Mouse (Mus musculus): ENCODE results near the gene Glce. TPM values are rescaled to one million over a fixed set of nuclear protein-coding genes. Genes with fewer than 3 reads are reported as not detected.
A peak's percentile ranks its signal among the peaks of the same experiment; 100 is the strongest.

Glce gene
- 16.0 and 18.5 TPM in 2 replicates for polyA plus RNA-seq (2014; fragmentation: Nextera tagmentation; extraction: Ambion mirVana)

DNA sequence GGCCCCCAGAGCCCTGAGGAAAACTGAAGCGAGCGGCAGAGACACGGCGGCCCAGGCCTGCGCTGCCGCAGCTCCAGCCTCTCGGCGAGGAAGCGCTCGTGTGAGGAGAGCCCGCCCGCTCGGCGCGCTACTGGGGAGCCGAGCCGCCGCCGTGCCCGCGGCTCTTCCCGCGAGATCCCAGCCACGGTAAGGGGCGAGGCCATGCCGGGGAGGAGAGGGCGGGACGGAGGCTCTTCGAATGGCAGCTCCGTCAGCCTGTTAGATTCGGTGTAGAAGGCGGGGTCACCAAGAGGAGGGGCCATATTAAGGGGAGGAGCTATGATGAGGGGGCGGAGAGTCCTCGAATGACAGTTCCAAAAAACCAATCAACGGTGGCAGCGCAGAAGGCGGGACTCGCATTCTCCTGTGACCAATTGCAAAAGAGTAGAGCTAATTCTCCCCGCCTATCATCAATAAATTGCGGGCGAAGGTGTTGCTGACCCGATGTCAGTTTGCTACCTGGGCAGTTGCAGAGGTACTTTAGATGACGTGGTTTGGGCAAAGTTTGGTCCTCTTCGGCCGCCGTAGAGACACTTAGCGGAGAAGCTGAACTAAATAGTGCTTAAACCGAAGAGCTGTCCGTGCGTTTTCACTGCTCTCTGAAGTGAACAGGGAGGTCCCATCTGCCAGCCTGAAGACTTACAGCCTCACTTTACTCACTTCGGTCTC is at the start of gene Glce:
TSS of gene Glce (minus strand) at position 148 of the 708 bp plus-strand sequence.
- Histone ChIP-seq H3K4me1 (ENCODE audit: control insufficient read depth, insufficient read depth, low read length) (peaks cover 13% of the 10 kb centered on the region), H3K4me3 (ENCODE audit: low read depth, low read length) (peak within 1 kb of the TSS; percentile 71), H3K27me3 (replicated peaks; ENCODE audit: control insufficient read depth, insufficient read depth, low read length) (no peaks in the 10 kb centered on the region), H3K9me3 (replicated peaks; ENCODE audit: control insufficient read depth, low read length) (no peaks in the 10 kb centered on the region), H3K27ac (ENCODE audit: low read depth, low read length) (peak within 1 kb of the TSS; percentile 89), H3K36me3 (ENCODE audit: control insufficient read depth, insufficient read depth, low read length) (no peaks in the 10 kb centered on the region), H3K9ac (ENCODE audit: low read length) (peak within 1 kb of the TSS; percentile 86), H3K4me2 (ENCODE audit: low read length) (peak within 1 kb of the TSS; percentile 69)
- WGBS, result under 1% methylated on average over 51 of the region's 51 CpGs
- DNase-seq (ENCODE audit: low spot score) (peak; percentile 98), ATAC-seq (peak; percentile 100)

DNA sequence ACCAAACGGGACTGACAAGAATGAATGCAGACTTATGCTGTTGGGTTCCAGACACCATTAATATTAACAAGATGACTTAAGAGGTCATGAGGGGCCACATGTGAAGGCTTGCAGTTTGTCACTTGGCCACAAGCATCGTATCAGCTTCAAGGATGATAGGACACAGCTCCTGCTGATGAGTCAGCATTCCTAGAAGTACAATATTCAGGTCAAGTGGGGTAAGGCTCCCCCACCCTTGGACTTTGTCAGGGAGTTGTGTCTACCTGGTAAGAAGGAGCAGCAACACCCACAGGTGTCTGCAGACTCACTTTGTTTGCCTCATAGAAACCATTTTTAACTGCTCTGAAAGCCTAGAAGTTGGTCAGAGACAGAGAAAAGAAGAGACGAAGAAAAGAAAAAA is 49.8 kb upstream of the Glce start:
- no peaks in the 10 kb centered on the region for H3K9me3 ChIP-seq (replicated peaks; ENCODE audit: control insufficient read depth, low read length)
- H3K27me3 ChIP-seq (replicated peaks; ENCODE audit: control insufficient read depth, insufficient read depth, low read length), result no peaks in the 10 kb centered on the region
- no peak overlapping the region for H3K27ac ChIP-seq (ENCODE audit: low read depth, low read length)
- no peaks in the 10 kb centered on the region for H3K36me3 ChIP-seq (ENCODE audit: control insufficient read depth, insufficient read depth, low read length)
- no peak for ATAC-seq
- H3K9ac ChIP-seq (ENCODE audit: low read length), result no peak overlapping the region
- WGBS, result 92% methylated on average over 3 of the region's 3 CpGs
- H3K4me3 ChIP-seq (ENCODE audit: low read depth, low read length), result no peak overlapping the region
- DNase-seq (ENCODE audit: low spot score), result no peak
- H3K4me1 ChIP-seq (ENCODE audit: control insufficient read depth, insufficient read depth, low read length), result 0 out of 2 replicates have a peak, but pooled peaks cover 3% of the 10 kb centered on the region
- H3K4me2 ChIP-seq (ENCODE audit: low read length), result no peak overlapping the region

DNA sequence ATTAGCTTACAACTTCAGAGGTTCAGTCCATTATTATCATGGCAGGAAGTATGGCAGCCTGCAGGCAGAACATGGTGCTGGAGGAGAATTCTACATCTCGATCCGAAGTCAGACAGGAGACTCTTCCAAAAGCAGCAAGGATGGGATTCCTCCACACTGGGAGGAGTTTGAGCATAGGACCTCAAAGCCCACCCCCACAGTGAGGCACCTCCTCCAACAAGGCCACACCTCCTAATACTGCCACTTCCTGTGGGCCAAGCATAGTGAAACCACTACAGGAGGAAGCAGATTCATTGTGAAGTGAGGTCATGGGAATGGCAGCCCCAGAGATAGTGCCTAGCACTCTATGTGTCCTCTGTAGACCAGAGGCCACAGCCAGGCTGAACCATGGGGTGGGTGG is 48.5 kb upstream of the Glce start:
- no peak for ATAC-seq
- no peak overlapping the region for H3K4me3 ChIP-seq (ENCODE audit: low read depth, low read length)
- H3K9me3 ChIP-seq (replicated peaks; ENCODE audit: control insufficient read depth, low read length), result no peaks in the 10 kb centered on the region
- no peak overlapping the region for H3K27ac ChIP-seq (ENCODE audit: low read depth, low read length)
- H3K9ac ChIP-seq (ENCODE audit: low read length), result no peak overlapping the region
- H3K36me3 ChIP-seq (ENCODE audit: control insufficient read depth, insufficient read depth, low read length), result no peaks in the 10 kb centered on the region
- DNase-seq (ENCODE audit: low spot score), result no peak
- H3K4me2 ChIP-seq (ENCODE audit: low read length), result no peak overlapping the region
- no peaks in the 10 kb centered on the region for H3K27me3 ChIP-seq (replicated peaks; ENCODE audit: control insufficient read depth, insufficient read depth, low read length)
- WGBS, result 88% methylated on average over 2 of the region's 2 CpGs
- H3K4me1 ChIP-seq (ENCODE audit: control insufficient read depth, insufficient read depth, low read length), result peaks cover 6% of the 10 kb centered on the region; the same call in 1 of the 2 replicates

- Histone ChIP-seq H3K27me3 (replicated peaks; ENCODE audit: control insufficient read depth, insufficient read depth, low read length) (no peaks in the 10 kb centered on the region), H3K4me3 (ENCODE audit: low read depth, low read length) (no peak overlapping the region), H3K9me3 (replicated peaks; ENCODE audit: control insufficient read depth, low read length) (no peaks in the 10 kb centered on the region), H3K9ac (ENCODE audit: low read length) (no peak overlapping the region), H3K36me3 (ENCODE audit: control insufficient read depth, insufficient read depth, low read length) (no peaks in the 10 kb centered on the region), H3K4me2 (ENCODE audit: low read length) (no peak overlapping the region), H3K27ac (ENCODE audit: low read depth, low read length) (no peak overlapping the region), H3K4me1 (ENCODE audit: control insufficient read depth, insufficient read depth, low read length) (peaks cover 8% of the 10 kb centered on the region; the same call in 1 of the 2 replicates)
- WGBS, result 58% methylated on average over 5 of the region's 5 CpGs
- ATAC-seq, result no peak
- DNase-seq (ENCODE audit: low spot score), result no peak
Measured at GRCm38 (mm10) chr9:62166621-62167020, 44.2 kb upstream of the Glce start.

DNA sequence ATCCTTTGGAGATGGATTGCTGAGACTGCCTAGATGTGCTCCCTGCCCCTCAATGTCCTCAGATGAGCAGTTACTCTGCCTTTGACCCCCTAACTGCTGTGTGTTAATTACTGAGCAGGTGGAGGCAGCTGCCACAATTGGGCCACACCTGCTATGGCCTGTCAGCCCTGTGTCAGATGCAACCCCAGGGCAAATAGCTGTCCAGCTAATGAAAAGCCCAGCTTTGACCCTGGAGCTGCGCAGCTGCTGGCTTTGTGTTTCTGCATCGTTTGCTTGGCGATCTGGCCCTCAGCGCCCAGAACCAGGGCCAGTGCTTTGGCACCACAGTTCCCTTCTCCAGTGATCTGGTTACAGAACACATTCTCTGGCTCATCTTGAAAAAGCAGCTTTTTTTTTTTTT is 43.7 kb upstream of the Glce start:
- Histone ChIP-seq H3K27ac (ENCODE audit: low read depth, low read length) (no peak overlapping the region), H3K4me2 (ENCODE audit: low read length) (no peak overlapping the region), H3K36me3 (ENCODE audit: control insufficient read depth, insufficient read depth, low read length) (no peaks in the 10 kb centered on the region), H3K9ac (ENCODE audit: low read length) (peak overlapping the region; percentile 29; the same call in 1 of the 2 replicates), H3K27me3 (replicated peaks; ENCODE audit: control insufficient read depth, insufficient read depth, low read length) (no peaks in the 10 kb centered on the region), H3K4me1 (ENCODE audit: control insufficient read depth, insufficient read depth, low read length) (peaks cover 8% of the 10 kb centered on the region; the same call in 1 of the 2 replicates), H3K9me3 (replicated peaks; ENCODE audit: control insufficient read depth, low read length) (no peaks in the 10 kb centered on the region), H3K4me3 (ENCODE audit: low read depth, low read length) (no peak overlapping the region)
- no peak for DNase-seq (ENCODE audit: low spot score)
- ATAC-seq, result no peak
- 19% methylated on average over 4 of the region's 4 CpGs for WGBS

DNA sequence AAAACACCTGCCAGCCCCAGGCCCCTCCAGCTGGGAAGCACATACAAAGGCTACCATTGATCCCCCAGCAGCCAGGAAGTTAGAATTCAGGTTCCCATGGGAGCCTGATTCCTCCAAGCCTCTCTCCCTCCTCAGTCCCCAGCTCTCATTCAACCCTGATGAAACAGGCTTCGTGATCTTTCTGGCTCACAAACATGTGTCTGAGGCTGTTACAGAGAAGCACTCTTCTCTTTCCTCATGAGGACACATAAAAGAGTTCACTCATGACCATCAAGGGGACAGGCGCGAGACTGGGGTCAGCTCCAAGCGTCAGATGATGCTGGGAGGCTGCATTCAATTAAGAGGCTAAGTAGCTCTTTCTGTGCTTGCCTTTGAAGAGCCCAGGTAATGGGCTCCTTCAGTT is 40.4 kb upstream of the Glce start:
- DNase-seq (ENCODE audit: low spot score), result peak; percentile 16
- no peak for ATAC-seq
- H3K27ac ChIP-seq (ENCODE audit: low read depth, low read length), result no peak overlapping the region

DNA sequence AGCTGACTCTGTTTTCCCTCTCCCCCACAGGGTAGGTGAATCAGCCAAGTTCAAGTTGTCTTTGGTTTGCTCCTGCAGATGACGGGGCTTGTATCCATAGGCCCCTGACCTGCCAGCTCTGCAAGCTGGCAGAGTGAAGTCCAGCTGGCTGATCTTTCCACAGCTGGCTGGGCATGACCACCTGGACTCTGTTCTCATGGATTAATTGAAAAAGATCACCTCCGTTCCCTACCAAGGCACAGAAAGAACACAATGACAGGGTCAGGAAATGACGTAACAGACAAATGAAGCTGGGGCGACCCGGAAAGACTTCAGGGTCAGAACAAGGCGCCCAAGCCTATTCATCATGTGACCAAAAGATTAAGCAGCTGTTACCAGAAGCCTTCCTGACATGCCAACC is 38.3 kb upstream of the Glce start:
- H3K9me3 ChIP-seq (replicated peaks; ENCODE audit: control insufficient read depth, low read length), result no peaks in the 10 kb centered on the region
- no peaks in the 10 kb centered on the region for H3K27me3 ChIP-seq (replicated peaks; ENCODE audit: control insufficient read depth, insufficient read depth, low read length)
- H3K9ac ChIP-seq (ENCODE audit: low read length), result no peak overlapping the region
- H3K4me1 ChIP-seq (ENCODE audit: control insufficient read depth, insufficient read depth, low read length), result 0 out of 2 replicates have a peak, but pooled peaks cover 2% of the 10 kb centered on the region
- no peak for DNase-seq (ENCODE audit: low spot score)
- H3K36me3 ChIP-seq (ENCODE audit: control insufficient read depth, insufficient read depth, low read length), result no peaks in the 10 kb centered on the region
- H3K4me2 ChIP-seq (ENCODE audit: low read length), result no peak overlapping the region
- no peak overlapping the region for H3K27ac ChIP-seq (ENCODE audit: low read depth, low read length)
- no peak overlapping the region for H3K4me3 ChIP-seq (ENCODE audit: low read depth, low read length)
- WGBS, result 89% methylated on average over 6 of the region's 6 CpGs
- ATAC-seq, result no peak

More for the DNA sequence above, 40.4 kb upstream of the Glce start:
- no peak overlapping the region for H3K4me2 ChIP-seq (ENCODE audit: low read length)
- WGBS, result 24% methylated on average over 4 of the region's 4 CpGs
- no peak overlapping the region for H3K9ac ChIP-seq (ENCODE audit: low read length)
- peaks cover 5% of the 10 kb centered on the region; the same call in 1 of the 2 replicates for H3K4me1 ChIP-seq (ENCODE audit: control insufficient read depth, insufficient read depth, low read length)
- H3K4me3 ChIP-seq (ENCODE audit: low read depth, low read length), result no peak overlapping the region
- H3K27me3 ChIP-seq (replicated peaks; ENCODE audit: control insufficient read depth, insufficient read depth, low read length), result no peaks in the 10 kb centered on the region
- no peaks in the 10 kb centered on the region for H3K36me3 ChIP-seq (ENCODE audit: control insufficient read depth, insufficient read depth, low read length)
- no peaks in the 10 kb centered on the region for H3K9me3 ChIP-seq (replicated peaks; ENCODE audit: control insufficient read depth, low read length)

- Histone ChIP-seq H3K4me1 (ENCODE audit: control insufficient read depth, insufficient read depth, low read length) (0 out of 2 replicates have a peak, but pooled peaks cover 2% of the 10 kb centered on the region), H3K9ac (ENCODE audit: low read length) (no peak overlapping the region), H3K27ac (ENCODE audit: low read depth, low read length) (no peak overlapping the region), H3K4me3 (ENCODE audit: low read depth, low read length) (no peak overlapping the region), H3K4me2 (ENCODE audit: low read length) (no peak overlapping the region), H3K27me3 (replicated peaks; ENCODE audit: control insufficient read depth, insufficient read depth, low read length) (no peaks in the 10 kb centered on the region), H3K9me3 (replicated peaks; ENCODE audit: control insufficient read depth, low read length) (no peaks in the 10 kb centered on the region), H3K36me3 (ENCODE audit: control insufficient read depth, insufficient read depth, low read length) (no peaks in the 10 kb centered on the region)
- ATAC-seq (no peak), DNase-seq (ENCODE audit: low spot score) (no peak)
- 82% methylated on average over 4 of the region's 4 CpGs for WGBS
Measured at GRCm38 (mm10) chr9:62158746-62159145, 36.3 kb upstream of the Glce start.

DNA sequence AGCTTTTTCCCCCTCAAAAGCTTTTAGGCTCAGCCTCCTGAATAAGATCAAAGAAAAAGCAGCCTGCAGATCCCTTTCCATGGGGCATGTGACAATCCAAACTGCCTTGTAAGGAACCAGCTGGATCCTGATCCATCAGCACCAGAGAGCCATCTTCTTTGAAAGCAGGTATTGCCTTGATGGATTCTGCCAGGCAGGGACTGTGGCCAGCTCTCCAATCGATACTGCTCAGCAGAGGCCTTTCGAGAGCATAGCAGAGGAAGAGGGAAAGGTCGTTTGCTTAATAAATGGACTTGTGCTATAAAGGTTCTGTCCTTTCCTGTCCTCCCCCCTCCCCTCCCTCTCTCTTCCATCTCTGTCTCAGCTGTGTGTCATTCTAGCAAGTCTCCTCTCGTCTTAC is 33.4 kb upstream of the Glce start:
- Histone ChIP-seq H3K9ac (ENCODE audit: low read length) (no peak overlapping the region), H3K36me3 (ENCODE audit: control insufficient read depth, insufficient read depth, low read length) (no peaks in the 10 kb centered on the region), H3K4me1 (ENCODE audit: control insufficient read depth, insufficient read depth, low read length) (no peaks in the 10 kb centered on the region), H3K27me3 (replicated peaks; ENCODE audit: control insufficient read depth, insufficient read depth, low read length) (no peaks in the 10 kb centered on the region), H3K4me3 (ENCODE audit: low read depth, low read length) (no peak overlapping the region), H3K27ac (ENCODE audit: low read depth, low read length) (no peak overlapping the region), H3K4me2 (ENCODE audit: low read length) (no peak overlapping the region), H3K9me3 (replicated peaks; ENCODE audit: control insufficient read depth, low read length) (no peaks in the 10 kb centered on the region)
- peak; percentile 7 for DNase-seq (ENCODE audit: low spot score)
- no peak for ATAC-seq
- WGBS, result 42% methylated on average over 4 of the region's 4 CpGs

Data from forebrain, embryonic 14.5 days (tissue).